Mouse (Mus musculus): Measurements from ENCODE around the gene Slc35e2. TPM values are rescaled to one million over a fixed set of nuclear protein-coding genes. Genes with fewer than 3 reads are reported as not detected.

Slc35e2 gene
- polyA plus RNA-seq, 1 experiment from 2014 or later, result 4.0 TPM

DNA sequence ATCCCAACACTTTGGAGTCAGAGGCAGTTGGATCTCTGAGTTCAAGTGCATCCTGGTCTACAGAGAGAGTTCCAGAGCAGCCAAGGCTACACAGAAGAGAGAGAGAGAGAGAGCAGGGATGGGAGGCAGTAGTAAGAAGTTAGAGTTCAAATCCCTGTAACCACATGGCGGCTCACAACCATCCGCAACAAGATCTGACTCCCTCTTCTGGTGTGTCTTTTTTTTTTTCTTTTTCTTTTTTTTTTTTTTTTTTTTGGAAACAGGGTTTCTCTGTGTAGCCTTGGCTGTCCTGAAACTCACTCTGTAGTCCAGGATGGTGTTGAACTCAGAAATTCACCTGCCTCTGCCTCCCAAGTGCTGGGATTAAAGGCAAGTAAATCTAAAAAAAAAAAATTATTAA is 70.9 kb downstream of the Slc35e2 start:
- TF ChIP-seq CTCF (IDR thresholded peaks at IDR 0.05), result no peak
- in situ Hi-C loops (cut with MboI; ENCODE audit: low pct_unique_long_range_greater_than_20kb), result no loop called here
- ChIA-PET POLR2A (no interaction called here), CTCF (no interaction called here)
- ATAC-seq, result no peak
- no peak for DNase-seq (ENCODE audit: low read depth, low spot score)
- H3K27me3 ChIP-seq, result no peaks in the 10 kb centered on the region

Other genes starting within 250 kb of the Slc35e2 start
- gene Prkcz, start 240.1 kb upstream of the Slc35e2 start, polyA plus RNA-seq (2021), result 11.8 TPM
- gene Gabrd, start 203.3 kb upstream of the Slc35e2 start, polyA plus RNA-seq (2021), result not detected
- gene Cfap74, start 192.2 kb upstream of the Slc35e2 start, polyA plus RNA-seq (2021), result 2.2 TPM
- gene Tmem52, start 132.3 kb upstream of the Slc35e2 start, polyA plus RNA-seq (2021), result 0.41 TPM
- 287 TPM for gene Gnb1, start 110.1 kb upstream of the Slc35e2 start, polyA plus RNA-seq (2021)
- gene Nadk, start 39.0 kb upstream of the Slc35e2 start, polyA plus RNA-seq (2021), result 87.0 TPM
- 57.8 TPM for gene Cdk11b, start 23.4 kb downstream of the Slc35e2 start, polyA plus RNA-seq (2021)
- gene Gm10563, start 44.0 kb downstream of the Slc35e2 start, polyA plus RNA-seq (2021), result not detected
- gene Mmp23, start 52.0 kb downstream of the Slc35e2 start, polyA plus RNA-seq (2021), result 4.1 TPM
- 39.5 TPM for gene Mib2, start 67.8 kb downstream of the Slc35e2 start, polyA plus RNA-seq (2021)
- 7.3 TPM for gene Fndc10, start 92.9 kb downstream of the Slc35e2 start, polyA plus RNA-seq (2021)
- gene Ssu72, start 103.4 kb downstream of the Slc35e2 start, polyA plus RNA-seq (2021), result 81.8 TPM
- 1.4 TPM for gene Tmem240, start 133.4 kb downstream of the Slc35e2 start, polyA plus RNA-seq (2021)
- 53.3 TPM for gene Atad3a, start 159.7 kb downstream of the Slc35e2 start, polyA plus RNA-seq (2021)
- gene Vwa1, start 173.3 kb downstream of the Slc35e2 start, polyA plus RNA-seq (2021), result 0.47 TPM
- 0.05 TPM for gene Tmem88b, start 184.5 kb downstream of the Slc35e2 start, polyA plus RNA-seq (2021)
- not detected for gene Ankrd65, start 189.0 kb downstream of the Slc35e2 start, polyA plus RNA-seq (2021)
- gene Mrpl20, start 201.5 kb downstream of the Slc35e2 start, polyA plus RNA-seq (2021), result 124 TPM
- gene Ccnl2, start 211.1 kb downstream of the Slc35e2 start, polyA plus RNA-seq (2021), result 55.5 TPM
- 127 TPM for gene Aurkaip1, start 229.9 kb downstream of the Slc35e2 start, polyA plus RNA-seq (2021)
- 15.4 TPM for gene Mxra8, start 238.3 kb downstream of the Slc35e2 start, polyA plus RNA-seq (2021)
- 83.6 TPM for gene Dvl1, start 246.0 kb downstream of the Slc35e2 start, polyA plus RNA-seq (2021)

Data from Patski (cell line).